Mouse (Mus musculus) midbrain, embryonic 13.5 days (tissue): ENCODE measurements around the gene Plcb4. TPM values are rescaled to one million over a fixed set of nuclear protein-coding genes. Genes with fewer than 3 reads are reported as not detected.

Experiments
- ATAC-seq: fragments of 200-750 bp; cut with Nextera tagmentation; 2 replicates; pipeline ENCODE4 v1.8.0; 2017; ENCODE audit warnings: mild to moderate bottlenecking, moderate TSS enrichment, moderate library complexity
- H3K27ac ChIP-seq: fragments of 300-500 bp; sonication (generic); 2 replicates; pipeline ENCODE4 v1.5.1; 2015; ENCODE audit warnings: inconsistent platforms, mild to moderate bottlenecking, moderate library complexity
- H3K27me3 ChIP-seq: fragments of 300-500 bp; sonication (generic); 2 replicates; pipeline ENCODE4 v1.6.1; 2015; ENCODE audit warnings: mild to moderate bottlenecking, inconsistent platforms
- H3K36me3 ChIP-seq: fragments of 300-500 bp; sonication (generic); 2 replicates; pipeline ENCODE4 v1.6.1; 2015; ENCODE audit warnings: mild to moderate bottlenecking, inconsistent platforms
- H3K4me1 ChIP-seq: fragments of 300-500 bp; sonication (generic); replicated peaks from 2 replicates; pipeline ENCODE4 v1.6.1; 2015; ENCODE audit warnings: inconsistent platforms
- H3K4me2 ChIP-seq: fragments of 300-500 bp; sonication (generic); replicated peaks from 2 replicates; pipeline ENCODE4 v1.6.1; 2015; ENCODE audit warnings: moderate library complexity, mild to moderate bottlenecking, inconsistent platforms
- H3K4me3 ChIP-seq: fragments of 300-500 bp; sonication (generic); replicated peaks from 2 replicates; pipeline ENCODE4 v1.5.1; 2015; ENCODE audit warnings: mild to moderate bottlenecking, inconsistent platforms
- H3K9ac ChIP-seq: fragments of 300-500 bp; sonication (generic); replicated peaks from 2 replicates; pipeline ENCODE4 v1.6.1; 2015; ENCODE audit warnings: mild to moderate bottlenecking, inconsistent platforms
- H3K9me3 ChIP-seq: fragments of 300-500 bp; sonication (generic); 2 replicates; pipeline ENCODE4 v1.6.1; 2016; ENCODE audit warnings: mild to moderate bottlenecking, inconsistent platforms
- WGBS: fragments of 180-500 bp; shearing (Covaris S2); methylation state at CpG from one replicate; pipeline ENCODE4 v1.1.7; 2015; 5-methylcytosine and 5-hydroxymethylcytosine counted together
- polyA plus RNA-seq: library from polyadenylated mRNA; unstranded; fragments of >200 nt; fragmentation: Nextera tagmentation; extraction: Ambion mirVana; gene quantifications from 2 replicates; pipeline ENCODE4 v1.2.1, GENCODE M21; 2015

Plcb4 gene
- polyA plus RNA-seq, 1 experiment from 2014 or later, result 38.2 TPM

GRCm38 (mm10) chr2:135875549-135875948, 216.7 kb downstream of the Plcb4 start:
- no peak for ATAC-seq
- H3K27ac ChIP-seq, result no peak overlapping the region
- H3K9ac ChIP-seq, result no peak overlapping the region
- no peaks in the 10 kb centered on the region for H3K36me3 ChIP-seq
- WGBS, result 89% methylated on average over 6 of the region's 6 CpGs
- H3K4me2 ChIP-seq, result no peak overlapping the region
- no peak overlapping the region for H3K4me3 ChIP-seq
- H3K4me1 ChIP-seq, result no peaks in the 10 kb centered on the region
- no peaks in the 10 kb centered on the region for H3K27me3 ChIP-seq
- H3K9me3 ChIP-seq, result no peaks in the 10 kb centered on the region

- H3K4me3 ChIP-seq, result no peak overlapping the region
- 94% methylated on average over 7 of the region's 7 CpGs for WGBS
Measured at GRCm38 (mm10) chr2:135879356-135879755, 220.5 kb downstream of the Plcb4 start.

GRCm38 (mm10) chr2:135880269-135880760, 221.5 kb downstream of the Plcb4 start:
- Histone ChIP-seq H3K9me3 (no peaks in the 10 kb centered on the region), H3K4me1 (no peaks in the 10 kb centered on the region), H3K36me3 (no peaks in the 10 kb centered on the region), H3K9ac (no peak overlapping the region), H3K27me3 (no peaks in the 10 kb centered on the region), H3K4me3 (no peak overlapping the region), H3K4me2 (no peak overlapping the region), H3K27ac (no peak overlapping the region)
- ATAC-seq, result no peak
- WGBS, result 74% methylated on average over 6 of the region's 6 CpGs

More at GRCm38 (mm10) chr2:135879356-135879755, 220.5 kb downstream of the Plcb4 start:
- no peak for ATAC-seq
- Histone ChIP-seq H3K36me3 (no peaks in the 10 kb centered on the region), H3K4me1 (no peaks in the 10 kb centered on the region), H3K4me2 (no peak overlapping the region), H3K9me3 (no peaks in the 10 kb centered on the region), H3K9ac (no peak overlapping the region), H3K27me3 (no peaks in the 10 kb centered on the region), H3K27ac (no peak overlapping the region)

GRCm38 (mm10) chr2:135883359-135883758, 224.5 kb downstream of the Plcb4 start:
- Histone ChIP-seq H3K27me3 (no peaks in the 10 kb centered on the region), H3K27ac (no peak overlapping the region), H3K4me2 (no peak overlapping the region), H3K36me3 (no peaks in the 10 kb centered on the region), H3K4me1 (no peaks in the 10 kb centered on the region), H3K9ac (no peak overlapping the region), H3K9me3 (no peaks in the 10 kb centered on the region), H3K4me3 (no peak overlapping the region)
- ATAC-seq, result no peak
- 80% methylated on average over 4 of the region's 4 CpGs for WGBS

GRCm38 (mm10) chr2:135884534-135885180, 225.8 kb downstream of the Plcb4 start:
- H3K27ac ChIP-seq, result no peak overlapping the region
- no peaks in the 10 kb centered on the region for H3K36me3 ChIP-seq
- no peak overlapping the region for H3K9ac ChIP-seq
- WGBS, result 84% methylated on average over 7 of the region's 7 CpGs
- H3K4me2 ChIP-seq, result no peak overlapping the region
- no peaks in the 10 kb centered on the region for H3K27me3 ChIP-seq
- no peaks in the 10 kb centered on the region for H3K4me1 ChIP-seq
- ATAC-seq, result no peak
- H3K9me3 ChIP-seq, result no peaks in the 10 kb centered on the region
- H3K4me3 ChIP-seq, result no peak overlapping the region

GRCm38 (mm10) chr2:135885607-135886006, 226.8 kb downstream of the Plcb4 start:
- Histone ChIP-seq H3K27me3 (no peaks in the 10 kb centered on the region), H3K9me3 (no peaks in the 10 kb centered on the region)
- no peak for ATAC-seq

GRCm38 (mm10) chr2:135886081-135886679, 227.4 kb downstream of the Plcb4 start:
- Histone ChIP-seq H3K4me1 (no peaks in the 10 kb centered on the region), H3K27me3 (no peaks in the 10 kb centered on the region), H3K36me3 (no peaks in the 10 kb centered on the region), H3K27ac (no peak overlapping the region), H3K9ac (no peak overlapping the region), H3K9me3 (no peaks in the 10 kb centered on the region), H3K4me2 (no peak overlapping the region), H3K4me3 (no peak overlapping the region)
- no peak for ATAC-seq
- WGBS, result 92% methylated on average over 9 of the region's 9 CpGs

More at GRCm38 (mm10) chr2:135885607-135886006, 226.8 kb downstream of the Plcb4 start:
- H3K27ac ChIP-seq, result no peak overlapping the region
- no peaks in the 10 kb centered on the region for H3K4me1 ChIP-seq
- WGBS, result 78% methylated on average over 6 of the region's 6 CpGs
- no peak overlapping the region for H3K4me3 ChIP-seq
- no peaks in the 10 kb centered on the region for H3K36me3 ChIP-seq
- H3K4me2 ChIP-seq, result no peak overlapping the region
- no peak overlapping the region for H3K9ac ChIP-seq

- no peak overlapping the region for H3K27ac ChIP-seq
- WGBS, result 86% methylated on average over 2 of the region's 2 CpGs
- no peaks in the 10 kb centered on the region for H3K4me1 ChIP-seq
- H3K9me3 ChIP-seq, result no peaks in the 10 kb centered on the region
- no peaks in the 10 kb centered on the region for H3K36me3 ChIP-seq
- H3K9ac ChIP-seq, result no peak overlapping the region
- H3K4me2 ChIP-seq, result no peak overlapping the region
- H3K27me3 ChIP-seq, result no peaks in the 10 kb centered on the region
- no peak overlapping the region for H3K4me3 ChIP-seq
- ATAC-seq, result no peak
Measured at GRCm38 (mm10) chr2:135887805-135888204, 229.0 kb downstream of the Plcb4 start.

- no peaks in the 10 kb centered on the region for H3K9me3 ChIP-seq
- 82% methylated on average over 4 of the region's 4 CpGs for WGBS
- no peaks in the 10 kb centered on the region for H3K27me3 ChIP-seq
- no peak overlapping the region for H3K4me3 ChIP-seq
- no peak overlapping the region for H3K4me2 ChIP-seq
- H3K4me1 ChIP-seq, result no peaks in the 10 kb centered on the region
- ATAC-seq, result no peak
- no peak overlapping the region for H3K27ac ChIP-seq
- H3K36me3 ChIP-seq, result no peaks in the 10 kb centered on the region
- H3K9ac ChIP-seq, result no peak overlapping the region
Measured at GRCm38 (mm10) chr2:135888206-135888605, 229.4 kb downstream of the Plcb4 start.

GRCm38 (mm10) chr2:135888767-135889166, 230.0 kb downstream of the Plcb4 start:
- no peak for ATAC-seq
- Histone ChIP-seq H3K4me1 (no peaks in the 10 kb centered on the region), H3K27me3 (no peaks in the 10 kb centered on the region), H3K9me3 (no peaks in the 10 kb centered on the region), H3K4me2 (no peak overlapping the region), H3K4me3 (no peak overlapping the region), H3K9ac (no peak overlapping the region), H3K36me3 (no peaks in the 10 kb centered on the region), H3K27ac (no peak overlapping the region)
- WGBS, result 95% methylated on average over 10 of the region's 10 CpGs

- no peak for ATAC-seq
- H3K4me3 ChIP-seq, result no peak overlapping the region
- H3K4me1 ChIP-seq, result no peaks in the 10 kb centered on the region
- no peaks in the 10 kb centered on the region for H3K36me3 ChIP-seq
- H3K4me2 ChIP-seq, result no peak overlapping the region
- no peak overlapping the region for H3K27ac ChIP-seq
- H3K9ac ChIP-seq, result no peak overlapping the region
- no peaks in the 10 kb centered on the region for H3K9me3 ChIP-seq
- WGBS, result 88% methylated on average over 1 of the region's 1 CpGs
- H3K27me3 ChIP-seq, result no peaks in the 10 kb centered on the region
Measured at GRCm38 (mm10) chr2:135890083-135890482, 231.3 kb downstream of the Plcb4 start.

- H3K4me1 ChIP-seq, result no peaks in the 10 kb centered on the region
- ATAC-seq, result no peak
- 97% methylated on average over 10 of the region's 10 CpGs for WGBS
Measured at GRCm38 (mm10) chr2:135891097-135891496, 232.3 kb downstream of the Plcb4 start.

More at GRCm38 (mm10) chr2:135891097-135891496, 232.3 kb downstream of the Plcb4 start:
- Histone ChIP-seq H3K9me3 (no peaks in the 10 kb centered on the region), H3K27ac (no peak overlapping the region), H3K36me3 (no peaks in the 10 kb centered on the region), H3K4me3 (no peak overlapping the region), H3K4me2 (no peak overlapping the region), H3K27me3 (no peaks in the 10 kb centered on the region), H3K9ac (no peak overlapping the region)
